Mouse (Mus musculus) neural tube, embryonic 11.5 days (tissue): ENCODE data around the gene Hist1h3e. TPM values are rescaled to one million over a fixed set of nuclear protein-coding genes. Genes with fewer than 3 reads are reported as not detected.
A peak's percentile ranks its signal among the peaks of the same experiment; 100 is the strongest.
"Not testable (repeated sequence)": the region's sequence is repeated elsewhere in the genome, so short reads cannot be mapped to it uniquely, and the experiment has no call there.

ENCODE experiments used
- ATAC-seq: fragments of 200-750 bp; cut with Nextera tagmentation; 2 replicates; pipeline ENCODE4 v1.8.0; 2017; ENCODE audit warnings: moderate number of reproducible peaks, mild to moderate bottlenecking, moderate TSS enrichment, moderate library complexity; ENCODE audit not compliant: insufficient read depth, low FRiP score, low TSS enrichment
- DNase-seq: peaks from one replicate; pipeline ENCODE4 v3.0.0-alpha.2; 2015; ENCODE audit warnings: low spot score
- H3K27ac ChIP-seq: fragments of 300-500 bp; sonication (generic); 2 replicates; pipeline ENCODE4 v1.5.1; 2014; ENCODE audit warnings: low read depth, mild to moderate bottlenecking, low read length
- H3K27me3 ChIP-seq: fragments of 300-500 bp; sonication (generic); 2 replicates; pipeline ENCODE4 v1.6.1; 2014; ENCODE audit warnings: mild to moderate bottlenecking, low read length, mixed read lengths; ENCODE audit not compliant: control insufficient read depth, insufficient read depth
- H3K36me3 ChIP-seq: fragments of 300-500 bp; sonication (generic); 2 replicates; pipeline ENCODE4 v1.6.1; 2014; ENCODE audit warnings: mild to moderate bottlenecking, low read length, moderate library complexity, mixed read lengths; ENCODE audit not compliant: control insufficient read depth, insufficient read depth
- H3K4me1 ChIP-seq: fragments of 300-500 bp; sonication (generic); 2 replicates; pipeline ENCODE4 v1.6.1; 2014; ENCODE audit warnings: low read length, mixed read lengths; ENCODE audit not compliant: control insufficient read depth, insufficient read depth
- H3K4me2 ChIP-seq: fragments of 300-500 bp; sonication (generic); 2 replicates; pipeline ENCODE4 v1.6.1; 2014; ENCODE audit warnings: low read depth, mild to moderate bottlenecking, moderate library complexity
- H3K4me3 ChIP-seq: fragments of 300-500 bp; sonication (generic); 2 replicates; pipeline ENCODE4 v1.5.1; 2014; ENCODE audit warnings: low read depth, low read length
- H3K9ac ChIP-seq: fragments of 300-500 bp; sonication (generic); 2 replicates; pipeline ENCODE4 v1.6.1; 2014; ENCODE audit warnings: mild to moderate bottlenecking, low read length
- H3K9me3 ChIP-seq: fragments of 300-500 bp; sonication (generic); 2 replicates; pipeline ENCODE4 v1.6.1; 2016; ENCODE audit warnings: low read length; ENCODE audit not compliant: control insufficient read depth
- WGBS: fragments of 180-500 bp; shearing (Covaris S2); extraction: QIAGEN DNeasy Blood & Tissue Kit; methylation state at CpG from one replicate; pipeline ENCODE4 v1.1.7; 2014; 5-methylcytosine and 5-hydroxymethylcytosine counted together
- polyA plus RNA-seq: library from polyadenylated mRNA; unstranded; fragments of >200 nt; fragmentation: Nextera tagmentation; extraction: Ambion mirVana; gene quantifications from 2 replicates; pipeline ENCODE4 v1.2.1, GENCODE M21; 2014

Gene Hist1h3e
- polyA plus RNA-seq, 1 experiment from 2014 or later = 6.4 TPM

- H3K27me3 ChIP-seq, H3K36me3 ChIP-seq, H3K9me3 ChIP-seq: not testable (repeated sequence)
- Histone ChIP-seq H3K27ac (peak overlapping the region; percentile 97), H3K4me2 (peak overlapping the region; percentile 83), H3K4me3 (peak overlapping the region; percentile 39), H3K4me1 (peaks cover 24% of the 10 kb centered on the region), H3K9ac (peak overlapping the region; percentile 80)
- ATAC-seq = peak; percentile 79
- peak; percentile 77 for DNase-seq
- under 1% methylated on average over 20 of the region's 36 CpGs for WGBS
Observed at GRCm38 (mm10) chr13:23585442-23586098, 23.4 kb upstream of the Hist1h3e start.

DNA sequence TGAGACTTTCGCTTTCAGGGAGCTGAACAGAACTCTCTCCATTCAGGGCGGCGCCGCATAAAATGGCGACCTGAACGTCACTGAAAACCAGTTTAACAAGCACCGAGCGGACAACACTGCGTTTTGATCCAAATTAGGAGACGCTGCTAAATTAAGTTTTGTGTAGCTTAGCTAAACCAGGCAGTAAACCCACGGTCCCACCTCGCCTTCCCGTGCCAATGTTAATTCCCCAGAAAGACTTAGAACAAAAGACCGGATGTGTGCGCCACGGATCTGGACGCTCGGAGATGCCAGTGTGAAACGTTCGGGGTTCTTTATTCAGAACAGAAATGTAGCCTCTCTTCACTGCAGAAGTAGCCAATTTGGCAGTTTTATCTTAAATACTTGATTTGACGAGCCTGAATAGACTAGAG lies 22.9 kb upstream of the Hist1h3e start:
- under 1% methylated on average over 21 of the region's 21 CpGs for WGBS

GRCm38 (mm10) chr13:23584331-23584730 lies 22.2 kb upstream of the Hist1h3e start:
- DNase-seq = peak; percentile 23
- Histone ChIP-seq H3K9me3 (no peaks in the 10 kb centered on the region), H3K4me3 (peak overlapping the region; percentile 39; the same call in 1 of the 2 replicates), H3K27me3 (no peaks in the 10 kb centered on the region), H3K9ac (peak overlapping the region; percentile 80), H3K4me1 (peaks cover 24% of the 10 kb centered on the region), H3K4me2 (peak overlapping the region; percentile 83), H3K36me3 (no peaks in the 10 kb centered on the region), H3K27ac (peak overlapping the region; percentile 97)
- no peak for ATAC-seq

More for the DNA sequence above, 22.9 kb upstream of the Hist1h3e start:
- no peaks in the 10 kb centered on the region for H3K27me3 ChIP-seq
- no peaks in the 10 kb centered on the region for H3K36me3 ChIP-seq
- peak; percentile 81 for DNase-seq
- H3K9ac ChIP-seq = peak overlapping the region; percentile 80
- ATAC-seq = 0 out of 2 replicates have a peak, but pooled peaks have one; percentile 3
- peak overlapping the region; percentile 39 for H3K4me3 ChIP-seq
- H3K4me2 ChIP-seq = peak overlapping the region; percentile 83
- H3K27ac ChIP-seq = peak overlapping the region; percentile 97
- no peaks in the 10 kb centered on the region for H3K9me3 ChIP-seq
- peaks cover 24% of the 10 kb centered on the region for H3K4me1 ChIP-seq

DNA sequence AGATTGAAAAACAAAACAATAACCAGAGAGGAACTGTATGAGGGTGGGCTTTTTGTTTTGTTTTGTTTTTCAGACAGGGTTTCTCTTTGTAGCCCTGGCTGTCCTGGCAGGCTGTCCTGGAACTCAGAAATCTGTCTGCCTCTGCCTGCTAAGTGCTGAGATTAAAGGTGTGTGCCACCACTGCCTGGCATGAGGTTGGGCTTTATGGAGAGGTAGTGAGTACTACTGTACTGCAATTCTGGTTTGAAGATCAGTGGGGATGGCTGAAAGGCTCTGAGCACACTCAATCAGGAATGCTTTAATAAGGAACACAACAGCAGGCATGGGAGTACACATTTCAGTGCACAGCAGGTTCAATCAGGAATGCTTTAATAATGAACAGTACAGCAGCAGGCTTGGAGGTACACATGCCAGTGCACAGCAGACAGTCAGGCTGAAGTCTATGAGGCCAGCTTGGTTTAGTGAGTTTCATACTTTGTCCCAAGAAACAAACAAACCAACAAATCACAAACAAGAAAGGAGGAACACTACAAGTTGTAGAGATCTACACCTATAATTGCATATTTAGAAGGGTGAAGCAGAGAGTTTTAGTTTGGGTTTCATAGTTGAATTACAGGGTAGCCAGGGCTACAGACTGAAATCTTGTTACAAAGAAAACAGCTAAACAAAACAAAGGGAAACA lies 21.4 kb upstream of the Hist1h3e start:
- no peak overlapping the region for H3K4me2 ChIP-seq
- ATAC-seq (no peak), DNase-seq (peak; percentile 24)
- peak overlapping the region; percentile 87 for H3K27ac ChIP-seq
- H3K4me3 ChIP-seq = no peak overlapping the region
- peaks cover 24% of the 10 kb centered on the region for H3K4me1 ChIP-seq
- H3K9me3 ChIP-seq = no peaks in the 10 kb centered on the region
- H3K9ac ChIP-seq = peak overlapping the region; percentile 29; the same call in 1 of the 2 replicates
- no peaks in the 10 kb centered on the region for H3K36me3 ChIP-seq
- no peaks in the 10 kb centered on the region for H3K27me3 ChIP-seq

- peaks cover 24% of the 10 kb centered on the region for H3K4me1 ChIP-seq
- WGBS = 3% methylated on average over 6 of the region's 6 CpGs
- H3K9me3 ChIP-seq = no peaks in the 10 kb centered on the region
- H3K27me3 ChIP-seq = no peaks in the 10 kb centered on the region
- H3K4me2 ChIP-seq = peak overlapping the region; percentile 83
- peak overlapping the region; percentile 66 for H3K9ac ChIP-seq
- H3K27ac ChIP-seq = peak overlapping the region; percentile 87
- H3K36me3 ChIP-seq = no peaks in the 10 kb centered on the region
- ATAC-seq = no peak
- H3K4me3 ChIP-seq = peak overlapping the region; percentile 46
- DNase-seq = peak; percentile 39
Observed at GRCm38 (mm10) chr13:23582219-23583056, 20.3 kb upstream of the Hist1h3e start.

DNA sequence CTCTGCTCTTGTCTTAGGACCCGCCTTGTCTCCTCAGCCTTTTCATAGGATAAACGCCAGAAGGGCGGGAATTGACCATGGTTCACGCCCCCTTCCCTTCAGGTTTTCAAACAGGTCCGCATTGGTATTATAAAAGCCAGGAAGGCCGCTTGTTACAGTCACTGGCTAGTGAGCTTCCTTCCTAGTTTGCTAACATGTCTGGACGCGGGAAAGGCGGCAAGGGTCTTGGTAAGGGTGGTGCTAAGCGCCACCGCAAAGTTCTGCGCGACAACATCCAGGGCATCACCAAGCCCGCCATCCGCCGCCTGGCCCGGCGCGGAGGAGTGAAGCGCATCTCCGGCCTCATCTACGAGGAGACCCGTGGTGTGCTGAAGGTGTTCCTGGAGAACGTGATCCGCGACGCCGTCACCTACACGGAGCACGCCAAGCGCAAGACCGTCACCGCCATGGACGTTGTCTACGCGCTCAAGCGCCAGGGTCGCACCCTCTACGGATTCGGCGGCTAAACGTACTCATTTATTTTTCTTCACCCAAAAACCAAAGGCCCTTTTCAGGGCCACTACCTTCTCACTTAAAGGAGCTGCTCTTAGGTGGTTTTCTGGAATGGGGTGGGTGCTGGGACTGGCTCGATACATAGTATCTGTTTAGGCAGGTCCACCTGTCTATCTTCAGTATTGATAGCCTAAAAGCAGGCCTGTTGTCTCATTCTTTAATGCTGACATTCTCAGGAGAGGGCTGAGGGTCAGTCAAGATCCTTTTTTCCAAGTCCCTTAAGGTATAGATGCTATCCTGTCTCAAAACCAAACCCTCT lies 19.4 kb upstream of the Hist1h3e start, which contains the start of gene Hist1h4d:
Gene Hist1h4d, plus strand, starts transcription at position 191 of the 811 bp plus-strand sequence.
- Histone ChIP-seq H3K27me3 (no peaks in the 10 kb centered on the region), H3K27ac (peak within 1 kb of the TSS; percentile 87), H3K9me3 (no peaks in the 10 kb centered on the region), H3K9ac (peak within 1 kb of the TSS; percentile 66), H3K4me1 (peaks cover 20% of the 10 kb centered on the region), H3K4me2 (peak within 1 kb of the TSS; percentile 83), H3K36me3 (no peaks in the 10 kb centered on the region), H3K4me3 (peak within 1 kb of the TSS; percentile 46)
- peak; percentile 82 for ATAC-seq
- under 1% methylated on average over 43 of the region's 43 CpGs for WGBS
- peak; percentile 94 for DNase-seq

DNA sequence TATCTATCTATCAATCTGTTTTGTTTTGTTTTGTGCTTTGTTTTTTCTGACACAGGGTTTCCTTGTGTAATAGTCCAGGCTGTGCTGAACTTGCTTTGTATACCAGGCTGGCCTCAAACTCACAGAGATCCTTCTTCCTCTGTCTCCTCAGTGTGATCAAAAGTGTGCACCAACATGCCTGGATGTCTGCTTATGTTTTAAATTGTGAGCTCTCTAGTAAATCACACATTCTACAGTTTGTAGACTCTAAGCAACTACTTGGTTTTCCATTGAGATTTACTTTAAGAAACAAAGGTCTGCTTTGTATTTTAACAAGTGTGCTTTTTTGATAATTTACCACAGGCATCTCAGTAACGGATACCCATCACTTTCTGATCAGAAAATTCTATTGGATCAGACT lies 15.7 kb upstream of the Hist1h3e start:
- ATAC-seq (no peak), DNase-seq (no peak)
- no peak overlapping the region for H3K9ac ChIP-seq
- no peak overlapping the region for H3K4me2 ChIP-seq
- H3K4me3 ChIP-seq = no peak overlapping the region
- 95% methylated on average over 1 of the region's 1 CpGs for WGBS
- H3K9me3 ChIP-seq = no peaks in the 10 kb centered on the region
- H3K36me3 ChIP-seq = no peaks in the 10 kb centered on the region
- H3K27me3 ChIP-seq = no peaks in the 10 kb centered on the region
- H3K4me1 ChIP-seq = peaks cover 9% of the 10 kb centered on the region
- H3K27ac ChIP-seq = no peak overlapping the region
